Mouse (Mus musculus) kidney, adult 2 months (tissue): ENCODE results near the gene Saysd1.

Experiments used
- CTCF ChIP-seq: fragments of 200-500 bp; conservative IDR thresholded peaks from 2 replicates; pipeline ENCODE4 v1.5.1; 2011; ENCODE audit warnings: low read depth, mild to moderate bottlenecking, control low read depth, low read length, moderate library complexity, mixed read lengths; ENCODE audit not compliant: insufficient read depth, insufficient read length
- POLR2A ChIP-seq: fragments of 200-500 bp; IDR thresholded peaks from one replicate; pipeline ENCODE4 v1.6.1; 2011; ENCODE audit warnings: low read depth, low read length, control low read depth

DNA sequence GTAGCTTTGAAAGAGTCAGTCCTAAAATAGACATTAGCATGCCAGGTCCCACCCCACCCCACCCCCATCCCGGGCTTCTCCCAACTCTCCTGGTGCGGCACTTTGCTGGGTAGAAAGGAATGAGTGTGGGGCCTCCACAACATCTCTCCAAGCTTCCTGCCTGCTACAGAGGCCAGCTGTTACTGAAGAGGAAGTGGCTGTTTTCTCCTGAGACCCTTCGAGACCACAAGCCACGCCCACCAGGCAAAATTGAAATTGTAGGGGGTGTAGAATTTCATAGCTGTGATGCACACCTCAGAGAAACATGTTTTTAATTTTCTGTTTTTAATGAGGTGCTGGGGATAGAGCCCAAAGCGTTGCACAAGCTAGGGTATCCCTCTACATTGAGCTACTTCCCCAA, 17.5 kb downstream of the Saysd1 start:
- TF ChIP-seq CTCF (no peak), POLR2A (no peak)
